Mouse (Mus musculus): ENCODE results near the gene Tbcd. TPM values are rescaled to one million over a fixed set of nuclear protein-coding genes. Genes with fewer than 3 reads are reported as not detected.

The Tbcd gene
- polyA plus RNA-seq, 1 experiment: not detected

GRCm38 (mm10) chr11:121519131-121519530, 67.4 kb downstream of the Tbcd start, which contains the start of gene Zfp750:
Gene Zfp750, minus strand, starts transcription at chr11:121519333.
- TF ChIP-seq CTCF (IDR thresholded peaks at IDR 0.05; ENCODE audit: insufficient read depth, low read depth, low read length) (no peak), POLR2A (IDR thresholded peaks at IDR 0.05; ENCODE audit: insufficient read depth, low read depth, low read length) (no peak)
- Histone ChIP-seq H3K4me3 (ENCODE audit: insufficient read depth, low read depth, low read length) (no peak within 1 kb of the TSS), H3K4me1 (ENCODE audit: control insufficient read depth, insufficient read depth, low read length) (peaks cover 16% of the 10 kb centered on the region), H3K27ac (ENCODE audit: insufficient read depth, low read depth, low read length) (no peak within 1 kb of the TSS)
- WGBS: 37% methylated on average over 10 of the region's 10 CpGs

GRCm38 (mm10) chr11:121519703-121520102, 68.0 kb downstream of the Tbcd start:
- Histone ChIP-seq H3K27ac (ENCODE audit: insufficient read depth, low read depth, low read length) (no peak overlapping the region), H3K4me1 (ENCODE audit: control insufficient read depth, insufficient read depth, low read length) (peaks cover 16% of the 10 kb centered on the region), H3K4me3 (ENCODE audit: insufficient read depth, low read depth, low read length) (no peak overlapping the region)
- TF ChIP-seq CTCF (IDR thresholded peaks at IDR 0.05; ENCODE audit: insufficient read depth, low read depth, low read length): no peak
- WGBS: 91% methylated on average over 7 of the region's 7 CpGs

DNA sequence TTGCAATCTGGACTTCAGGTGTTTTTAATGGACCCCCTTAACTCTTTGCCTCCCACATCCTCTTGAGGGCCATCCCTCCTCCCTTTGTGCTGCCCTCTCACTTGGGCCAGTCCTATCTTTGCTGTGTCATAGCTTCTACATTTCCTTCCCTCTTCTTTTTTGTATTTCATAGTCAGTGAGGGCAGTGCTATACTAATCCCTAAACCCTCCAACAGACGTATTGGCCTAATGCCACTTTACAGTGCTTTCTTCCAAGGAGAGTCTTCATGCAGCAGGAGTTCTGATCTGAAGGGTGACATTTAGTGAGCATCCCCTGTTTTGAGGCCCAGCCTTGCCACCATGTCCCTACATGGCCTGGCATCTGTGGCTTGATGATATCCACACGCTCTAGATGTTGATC, 69.0 kb downstream of the Tbcd start:
- peaks cover 16% of the 10 kb centered on the region for H3K4me1 ChIP-seq (ENCODE audit: control insufficient read depth, insufficient read depth, low read length)
- WGBS: 95% methylated on average over 2 of the region's 2 CpGs
- TF ChIP-seq CTCF (IDR thresholded peaks at IDR 0.05; ENCODE audit: insufficient read depth, low read depth, low read length) (no peak), POLR2A (IDR thresholded peaks at IDR 0.05; ENCODE audit: insufficient read depth, low read depth, low read length) (no peak)
- H3K27ac ChIP-seq (ENCODE audit: insufficient read depth, low read depth, low read length): no peak overlapping the region
- H3K4me3 ChIP-seq (ENCODE audit: insufficient read depth, low read depth, low read length): no peak overlapping the region

DNA sequence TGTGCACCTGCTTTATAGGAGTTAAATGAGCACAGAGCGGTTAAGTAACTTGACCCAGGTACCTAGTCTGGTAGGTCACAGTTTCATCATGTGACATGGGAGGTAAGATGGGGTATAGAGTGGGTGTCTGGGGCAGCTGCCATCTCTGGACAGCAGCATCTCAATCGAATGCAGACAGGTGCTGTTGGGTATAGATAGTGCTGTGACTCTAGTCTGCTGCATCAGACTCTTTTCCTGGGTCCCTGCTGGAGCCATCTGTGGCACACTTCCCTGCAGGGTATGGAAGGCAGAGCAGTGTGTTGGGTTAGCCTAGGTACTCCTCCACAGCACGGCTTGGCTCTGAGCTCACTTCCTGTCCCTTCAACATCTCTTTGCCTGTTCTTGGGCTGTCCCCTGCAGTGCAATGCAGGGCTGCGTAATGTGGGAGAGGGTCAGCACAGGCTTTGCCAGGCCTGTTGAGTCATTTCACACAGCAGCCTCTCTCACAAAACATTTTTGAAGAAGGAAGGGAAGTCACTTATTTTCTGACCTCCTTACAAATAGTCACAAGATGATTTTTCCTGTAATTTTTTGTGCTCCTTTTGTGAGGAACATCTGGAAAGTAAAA, 70.5 kb downstream of the Tbcd start:
- Histone ChIP-seq H3K4me1 (ENCODE audit: control insufficient read depth, insufficient read depth, low read length) (peaks cover 15% of the 10 kb centered on the region), H3K4me3 (ENCODE audit: insufficient read depth, low read depth, low read length) (no peak overlapping the region), H3K27ac (ENCODE audit: insufficient read depth, low read depth, low read length) (no peak overlapping the region)
- TF ChIP-seq CTCF (IDR thresholded peaks at IDR 0.05; ENCODE audit: insufficient read depth, low read depth, low read length) (no peak), POLR2A (IDR thresholded peaks at IDR 0.05; ENCODE audit: insufficient read depth, low read depth, low read length) (no peak)
- WGBS: 86% methylated on average over 4 of the region's 4 CpGs

GRCm38 (mm10) chr11:121524191-121524590, 72.4 kb downstream of the Tbcd start:
- Histone ChIP-seq H3K4me1 (ENCODE audit: control insufficient read depth, insufficient read depth, low read length) (peaks cover 3% of the 10 kb centered on the region), H3K27ac (ENCODE audit: insufficient read depth, low read depth, low read length) (no peak overlapping the region), H3K4me3 (ENCODE audit: insufficient read depth, low read depth, low read length) (no peak overlapping the region)
- 91% methylated on average over 7 of the region's 7 CpGs for WGBS
- TF ChIP-seq POLR2A (IDR thresholded peaks at IDR 0.05; ENCODE audit: insufficient read depth, low read depth, low read length) (no peak), CTCF (IDR thresholded peaks at IDR 0.05; ENCODE audit: insufficient read depth, low read depth, low read length) (no peak)

DNA sequence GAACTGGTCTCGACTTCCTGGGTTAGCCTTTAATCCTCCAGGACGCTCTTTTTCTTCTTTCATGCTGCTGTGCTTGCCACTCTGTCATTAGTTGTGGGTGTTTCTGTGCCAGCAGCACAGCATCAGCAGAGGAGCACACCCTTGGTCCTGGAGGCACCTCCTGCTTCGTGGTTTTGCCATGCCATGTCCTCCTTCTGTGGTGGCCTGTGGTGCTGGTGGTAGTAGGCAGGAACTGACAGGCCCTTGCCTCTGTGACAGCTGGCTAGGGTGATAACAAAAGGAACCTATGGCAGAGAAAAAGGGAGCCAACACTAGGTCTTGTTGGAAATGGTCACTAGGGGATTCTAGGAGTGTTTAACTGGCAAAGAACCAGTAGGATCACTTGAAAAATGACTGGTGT, 78.0 kb downstream of the Tbcd start:
- no peak overlapping the region for H3K4me3 ChIP-seq (ENCODE audit: insufficient read depth, low read depth, low read length)
- 84% methylated on average over 3 of the region's 3 CpGs for WGBS
- no peak for TF ChIP-seq CTCF (IDR thresholded peaks at IDR 0.05; ENCODE audit: insufficient read depth, low read depth, low read length)
- TF ChIP-seq POLR2A (IDR thresholded peaks at IDR 0.05; ENCODE audit: insufficient read depth, low read depth, low read length): no peak

GRCm38 (mm10) chr11:121536528-121536927, 84.8 kb downstream of the Tbcd start:
- TF ChIP-seq POLR2A (IDR thresholded peaks at IDR 0.05; ENCODE audit: insufficient read depth, low read depth, low read length): no peak
- TF ChIP-seq CTCF (IDR thresholded peaks at IDR 0.05; ENCODE audit: insufficient read depth, low read depth, low read length): no peak
- Histone ChIP-seq H3K27ac (ENCODE audit: insufficient read depth, low read depth, low read length) (no peak overlapping the region), H3K4me3 (ENCODE audit: insufficient read depth, low read depth, low read length) (no peak overlapping the region), H3K4me1 (ENCODE audit: control insufficient read depth, insufficient read depth, low read length) (peaks cover 9% of the 10 kb centered on the region)
- 18% methylated on average over 3 of the region's 3 CpGs for WGBS

More for the DNA sequence above, 78.0 kb downstream of the Tbcd start:
- no peaks in the 10 kb centered on the region for H3K4me1 ChIP-seq (ENCODE audit: control insufficient read depth, insufficient read depth, low read length)
- no peak overlapping the region for H3K27ac ChIP-seq (ENCODE audit: insufficient read depth, low read depth, low read length)

GRCm38 (mm10) chr11:121542471-121542870, 90.7 kb downstream of the Tbcd start:
- TF ChIP-seq POLR2A (IDR thresholded peaks at IDR 0.05; ENCODE audit: insufficient read depth, low read depth, low read length) (no peak), CTCF (IDR thresholded peaks at IDR 0.05; ENCODE audit: insufficient read depth, low read depth, low read length) (no peak)
- Histone ChIP-seq H3K4me1 (ENCODE audit: control insufficient read depth, insufficient read depth, low read length) (peaks cover 8% of the 10 kb centered on the region; the same call in 1 of the 2 replicates), H3K27ac (ENCODE audit: insufficient read depth, low read depth, low read length) (no peak overlapping the region), H3K4me3 (ENCODE audit: insufficient read depth, low read depth, low read length) (no peak overlapping the region)
- 93% methylated on average over 4 of the region's 4 CpGs for WGBS

DNA sequence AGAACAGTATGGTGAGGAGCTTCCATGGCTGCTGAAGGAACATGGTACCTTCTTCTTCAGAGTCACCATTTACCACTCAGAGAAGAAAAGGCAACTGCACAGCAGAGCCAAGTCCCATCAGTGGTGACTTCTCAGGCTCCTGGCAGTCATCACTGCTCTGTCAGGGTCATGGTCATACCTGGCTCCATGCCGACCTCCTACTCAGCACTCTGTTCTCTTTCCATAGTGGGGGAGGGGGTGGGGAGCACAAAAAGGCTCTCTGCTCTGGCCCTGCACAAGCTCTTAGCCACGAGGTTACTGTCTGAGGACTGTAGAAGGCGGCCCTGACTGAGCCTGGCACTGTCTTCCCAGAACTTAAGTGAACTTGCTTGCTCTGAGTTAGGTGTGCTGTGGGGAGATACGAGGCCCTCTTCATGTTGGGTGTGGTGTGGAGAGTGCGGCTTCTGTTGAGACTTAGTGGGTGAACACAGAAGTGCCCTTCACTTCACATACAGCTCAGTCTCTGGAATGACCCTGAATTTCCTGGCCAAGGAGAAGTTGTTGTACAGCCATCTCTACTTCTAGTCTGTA, 91.6 kb downstream of the Tbcd start:
- no peak overlapping the region for H3K27ac ChIP-seq (ENCODE audit: insufficient read depth, low read depth, low read length)
- no peak overlapping the region for H3K4me3 ChIP-seq (ENCODE audit: insufficient read depth, low read depth, low read length)
- 83% methylated on average over 5 of the region's 5 CpGs for WGBS
- peaks cover 11% of the 10 kb centered on the region; the same call in 1 of the 2 replicates for H3K4me1 ChIP-seq (ENCODE audit: control insufficient read depth, insufficient read depth, low read length)
- no peak for TF ChIP-seq CTCF (IDR thresholded peaks at IDR 0.05; ENCODE audit: insufficient read depth, low read depth, low read length)
- TF ChIP-seq POLR2A (IDR thresholded peaks at IDR 0.05; ENCODE audit: insufficient read depth, low read depth, low read length): no peak
